Mouse (Mus musculus) embryonic fibroblast, embryonic 13.5 days (primary cell): ENCODE results near the gene Nkain4. TPM values are rescaled to one million over a fixed set of nuclear protein-coding genes. Genes with fewer than 3 reads are reported as not detected.

Source experiments
- H3K27ac ChIP-seq: 2 replicates; pipeline ENCODE4 v1.5.1; 2012; ENCODE audit warnings: low read length, control low read depth, inconsistent platforms; ENCODE audit not compliant: insufficient read depth
- H3K4me1 ChIP-seq: 2 replicates; pipeline ENCODE4 v1.6.1; 2011; ENCODE audit warnings: low read length; ENCODE audit not compliant: control insufficient read depth, insufficient read depth
- H3K4me3 ChIP-seq: 2 replicates; pipeline ENCODE4 v1.5.1; 2011; ENCODE audit warnings: mild to moderate bottlenecking, control low read depth, low read length; ENCODE audit not compliant: insufficient read depth
- CTCF ChIP-seq: IDR thresholded peaks from 2 replicates; pipeline ENCODE4 v1.5.1; 2011; ENCODE audit warnings: mild to moderate bottlenecking, control low read depth, low read length, moderate library complexity, borderline replicate concordance; ENCODE audit not compliant: insufficient read depth
- POLR2A ChIP-seq: IDR thresholded peaks from 2 replicates; pipeline ENCODE4 v1.6.1; 2011; ENCODE audit warnings: low read depth, mild to moderate bottlenecking, control low read depth, low read length, moderate library complexity
- polyA plus RNA-seq: library from polyadenylated mRNA; stranded (reverse); fragments of >200 nt; gene quantifications from 2 replicates; pipeline ENCODE4 v1.2.4, GENCODE M21; 2011; ENCODE audit warnings: low read depth; ENCODE audit not compliant: missing spikeins, insufficient read length

Nkain4 gene
- polyA plus RNA-seq, 1 experiment, result 1.5 TPM

GRCm38 (mm10) chr2:180986449-180986848 lies 31.9 kb upstream of the Nkain4 start, which contains the start of gene Col20a1:
Gene Col20a1, plus strand, starts transcription at chr2:180986535.
- no peak for TF ChIP-seq CTCF
- peak; percentile 54 for TF ChIP-seq POLR2A
- Histone ChIP-seq H3K4me3 (no peak within 1 kb of the TSS), H3K27ac (no peak within 1 kb of the TSS), H3K4me1 (no peaks in the 10 kb centered on the region)

DNA sequence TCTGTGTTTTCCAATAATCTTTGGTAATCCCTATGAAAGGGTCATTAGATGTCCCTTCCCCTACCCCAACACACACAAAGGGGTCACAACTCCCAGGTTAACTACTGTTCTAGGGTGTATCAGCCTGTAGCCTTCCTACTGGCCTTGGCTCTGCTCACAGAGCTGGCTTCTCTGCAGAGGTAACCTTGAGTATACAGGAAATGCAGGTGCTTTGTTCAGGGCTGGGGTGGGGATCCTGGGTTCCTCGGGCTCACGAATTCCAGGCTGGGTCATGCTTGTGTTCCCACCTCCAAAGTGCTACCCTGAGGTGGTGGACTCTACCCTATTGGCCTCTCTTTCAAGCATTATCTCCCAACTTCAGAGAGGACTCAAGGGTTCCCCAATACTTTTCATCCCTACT lies 31.1 kb upstream of the Nkain4 start:
- TF ChIP-seq CTCF, result no peak
- TF ChIP-seq POLR2A, result no peak
- no peak overlapping the region for H3K4me3 ChIP-seq
- H3K27ac ChIP-seq, result no peak overlapping the region
- H3K4me1 ChIP-seq, result no peaks in the 10 kb centered on the region

GRCm38 (mm10) chr2:180981133-180981532 lies 26.6 kb upstream of the Nkain4 start:
- TF ChIP-seq CTCF (no peak), POLR2A (no peak)
- no peaks in the 10 kb centered on the region for H3K4me1 ChIP-seq
- no peak overlapping the region for H3K4me3 ChIP-seq
- H3K27ac ChIP-seq, result no peak overlapping the region

DNA sequence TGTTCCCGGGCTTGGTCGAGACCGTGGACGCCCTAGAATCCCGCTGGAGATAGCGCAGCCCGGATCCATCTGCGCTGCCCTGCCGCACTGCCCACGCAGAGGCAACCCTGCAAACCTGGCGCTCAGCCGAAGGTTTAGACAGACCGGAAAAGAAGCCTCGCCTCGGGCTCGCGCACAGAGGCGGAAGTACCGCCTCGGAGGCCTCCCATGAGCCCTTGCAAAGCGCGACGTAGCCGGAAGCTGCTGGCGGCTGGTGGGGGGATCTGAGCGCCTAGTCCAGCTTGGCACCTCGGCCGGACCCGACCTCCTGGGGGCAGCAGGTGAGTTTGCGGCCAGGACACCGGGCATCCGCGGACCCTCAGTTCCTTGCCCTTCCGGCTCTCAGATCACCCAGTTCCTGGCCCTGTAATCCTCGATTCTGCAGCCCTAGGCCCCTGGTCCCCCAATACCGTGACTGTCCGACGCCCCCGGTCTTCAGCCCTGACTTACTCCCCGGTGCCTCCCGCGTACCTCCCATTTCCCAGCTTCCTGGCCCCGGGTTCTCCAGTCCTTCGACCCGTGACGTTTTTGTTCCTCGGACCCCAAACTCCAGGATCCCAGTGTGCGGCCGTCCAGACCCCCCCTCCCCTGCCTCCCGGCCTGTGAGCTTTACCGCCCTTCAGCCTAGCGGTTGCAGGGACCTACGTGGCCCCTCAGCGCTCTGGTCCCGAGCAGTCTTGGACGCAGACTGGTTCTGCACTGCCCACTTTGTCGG lies 12.7 kb upstream of the Nkain4 start, which contains the start of gene Arfgap1:
TSS of gene Arfgap1 (plus strand) at position 216 of the 754 bp plus-strand sequence.
- Histone ChIP-seq H3K4me1 (peaks cover 11% of the 10 kb centered on the region), H3K27ac (peak within 1 kb of the TSS; percentile 87), H3K4me3 (peak within 1 kb of the TSS; percentile 100)
- peak; percentile 98 for TF ChIP-seq POLR2A
- no peak for TF ChIP-seq CTCF

DNA sequence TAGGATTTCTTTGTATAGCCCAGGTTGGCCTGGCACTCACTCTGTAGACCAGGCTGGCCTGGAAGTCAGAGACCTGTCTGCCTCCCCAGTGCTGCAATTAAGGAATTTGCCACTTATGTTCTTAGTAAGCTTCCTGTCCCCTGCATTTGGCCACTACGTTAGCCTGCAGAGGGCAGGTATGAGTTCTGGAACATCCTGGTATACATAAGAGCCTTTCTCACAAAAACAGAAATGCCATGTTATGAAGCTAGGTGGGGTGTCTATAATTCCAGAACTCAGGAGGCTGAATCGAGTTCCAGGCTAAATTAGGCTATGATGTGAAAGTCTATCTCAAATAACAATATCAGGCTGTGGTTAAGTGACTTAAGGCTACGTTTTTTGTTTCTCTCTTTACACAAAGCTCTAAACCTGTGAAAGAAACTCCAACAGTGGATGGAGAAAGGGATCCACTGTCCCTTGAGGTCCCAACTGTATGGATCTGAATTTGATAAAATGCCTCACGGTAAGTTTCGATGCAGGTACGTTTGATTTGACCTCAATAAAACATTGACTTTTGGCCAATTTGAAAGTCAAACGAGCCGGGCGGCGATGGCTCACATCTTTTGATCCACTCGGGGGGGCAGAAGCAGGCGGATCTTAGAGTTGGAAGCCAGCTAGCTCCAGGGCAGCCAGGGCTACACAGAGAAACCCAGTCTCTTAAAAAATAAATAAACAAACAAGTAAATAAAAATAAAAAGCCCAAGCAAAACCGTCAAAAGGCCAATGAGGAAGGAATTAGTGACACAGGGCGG lies 11.8 kb upstream of the Nkain4 start:
- TF ChIP-seq POLR2A (no peak), CTCF (no peak)
- Histone ChIP-seq H3K27ac (peak overlapping the region; percentile 87), H3K4me1 (peaks cover 11% of the 10 kb centered on the region), H3K4me3 (peak overlapping the region; percentile 100)

DNA sequence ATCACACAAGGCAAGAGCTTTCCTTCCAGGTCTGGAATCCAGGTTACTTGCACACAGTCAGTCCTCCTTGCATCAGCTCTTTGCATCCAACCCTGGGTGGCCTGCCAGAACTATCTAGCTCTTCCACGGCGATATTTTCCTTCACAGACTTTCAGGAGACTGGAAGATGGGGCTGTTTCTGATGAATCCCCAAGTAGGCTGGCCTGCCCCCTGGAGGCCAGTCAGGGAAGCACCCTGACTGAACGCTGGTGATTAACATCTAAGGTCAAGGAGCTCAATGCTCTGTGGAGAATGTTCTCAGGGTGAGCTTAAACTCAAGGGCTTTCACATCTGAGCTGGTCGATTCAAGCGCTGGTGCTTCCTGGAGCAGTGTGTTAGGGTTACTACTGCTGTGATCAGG lies 9.5 kb upstream of the Nkain4 start:
- H3K4me1 ChIP-seq, result peaks cover 12% of the 10 kb centered on the region
- no peak overlapping the region for H3K4me3 ChIP-seq
- H3K27ac ChIP-seq, result no peak overlapping the region
- TF ChIP-seq POLR2A (no peak), CTCF (peak; percentile 65; the same call in 1 of the 2 replicates)

- H3K4me3 ChIP-seq, result no peak overlapping the region
- TF ChIP-seq CTCF, result no peak
- no peak for TF ChIP-seq POLR2A
- H3K4me1 ChIP-seq, result peaks cover 12% of the 10 kb centered on the region
- no peak overlapping the region for H3K27ac ChIP-seq
Measured at GRCm38 (mm10) chr2:180962616-180963308, 8.3 kb upstream of the Nkain4 start.

DNA sequence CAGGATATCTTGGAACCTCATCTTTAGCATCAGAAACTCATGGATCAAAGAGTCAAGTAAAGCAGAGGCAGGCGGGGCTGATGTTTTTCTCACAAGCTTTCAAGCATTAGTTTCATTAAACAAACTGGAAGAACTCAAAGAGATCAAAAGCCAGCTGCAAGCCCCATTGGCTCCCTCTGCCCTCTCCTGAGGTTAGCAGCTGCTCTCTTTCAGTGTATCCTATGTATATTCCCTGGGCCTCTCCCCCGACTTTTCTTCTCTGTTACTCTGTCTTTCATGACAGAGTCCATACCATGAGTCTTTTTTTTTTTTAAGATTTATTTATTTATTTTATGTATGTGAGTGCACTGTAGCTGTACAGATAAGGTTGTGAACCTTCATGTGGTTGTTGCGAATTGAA lies 5.7 kb upstream of the Nkain4 start:
- peaks cover 12% of the 10 kb centered on the region for H3K4me1 ChIP-seq

DNA sequence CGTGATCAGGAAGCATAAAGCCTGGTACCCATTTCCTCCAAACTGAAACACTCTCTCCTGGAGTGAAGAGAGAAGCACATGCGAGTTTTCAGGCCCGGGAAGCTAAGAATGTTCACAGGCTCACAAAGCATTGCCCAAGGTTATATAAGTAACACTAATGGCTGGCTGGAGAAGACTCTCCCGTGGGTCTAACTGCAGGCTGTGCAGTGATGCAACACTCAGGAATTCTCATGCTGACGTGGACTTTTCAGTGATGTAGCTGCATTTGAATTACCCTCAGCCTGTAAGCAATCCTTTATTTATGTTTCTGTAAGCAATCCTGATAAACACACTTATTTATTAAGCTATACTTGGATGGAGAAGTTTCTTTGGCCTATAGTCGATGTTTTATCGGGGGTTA lies 5.1 kb upstream of the Nkain4 start:
- H3K4me3 ChIP-seq, result no peak overlapping the region
- peaks cover 12% of the 10 kb centered on the region for H3K4me1 ChIP-seq
- TF ChIP-seq CTCF (no peak), POLR2A (no peak)
- peak overlapping the region; percentile 44; the same call in 1 of the 2 replicates for H3K27ac ChIP-seq

More for the DNA sequence above, 5.7 kb upstream of the Nkain4 start:
- no peak overlapping the region for H3K27ac ChIP-seq
- no peak overlapping the region for H3K4me3 ChIP-seq
- TF ChIP-seq POLR2A (no peak), CTCF (no peak)

- H3K4me3 ChIP-seq, result no peak overlapping the region
- TF ChIP-seq POLR2A (no peak), CTCF (no peak)
- no peaks in the 10 kb centered on the region for H3K4me1 ChIP-seq
- H3K27ac ChIP-seq, result no peak overlapping the region
Measured at GRCm38 (mm10) chr2:180953638-180954037, 861 bp downstream of the Nkain4 start.
